Mouse (Mus musculus) lung, postnatal 0 days (tissue): Measurements from ENCODE around the gene Pygm.

Experiments used
- CTCF ChIP-seq: IDR thresholded peaks from 2 replicates; pipeline ENCODE4 v1.5.1; 2016; ENCODE audit warnings: antibody characterized with exemption, mild to moderate bottlenecking
- EP300 ChIP-seq: IDR thresholded peaks from 2 replicates; pipeline ENCODE4 v1.6.1; 2016; ENCODE audit warnings: antibody characterized with exemption, mild to moderate bottlenecking, control low read depth

DNA sequence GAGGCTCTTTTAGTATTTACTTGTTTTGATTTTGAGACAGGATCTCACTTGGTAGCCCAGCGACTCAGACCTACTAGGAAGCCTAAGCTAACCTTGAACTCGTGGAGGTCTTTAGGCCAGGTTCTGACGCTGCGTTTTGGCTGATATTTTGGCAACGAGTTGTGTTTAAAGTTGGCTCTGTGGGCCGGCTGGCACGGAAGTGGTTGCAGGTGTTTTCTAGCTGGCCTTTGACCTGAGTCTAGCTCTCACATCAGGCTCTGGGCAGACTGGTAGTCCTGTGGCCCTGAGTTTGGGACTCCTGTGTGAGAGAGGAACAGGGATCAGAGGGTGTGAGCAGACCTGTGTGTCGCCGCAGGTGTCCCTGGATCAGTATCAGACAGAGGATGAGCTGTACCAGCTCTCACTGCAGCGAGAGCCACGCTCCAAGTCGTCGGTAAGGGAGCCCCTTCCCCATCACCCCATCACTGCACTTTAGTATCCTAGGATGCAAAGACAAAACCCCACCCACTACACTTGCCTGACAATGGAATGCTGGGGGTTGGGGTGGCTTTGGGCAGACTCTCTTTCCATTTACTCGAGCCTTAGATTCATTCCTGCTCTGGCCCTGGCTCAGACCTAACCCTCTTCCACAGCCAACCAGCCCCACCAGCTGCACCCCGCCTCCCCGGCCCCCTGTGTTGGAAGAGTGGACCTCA is 23.8 kb downstream of the Pygm start:
- TF ChIP-seq CTCF = no peak
- no peak for TF ChIP-seq EP300
